Mouse (Mus musculus): ENCODE results near the gene Il25. TPM values are rescaled to one million over a fixed set of nuclear protein-coding genes. Genes with fewer than 3 reads are reported as not detected.
"Not testable (repeated sequence)": the region's sequence is repeated elsewhere in the genome, so short reads cannot be mapped to it uniquely, and the experiment has no call there.

Gene Il25
- polyA plus RNA-seq, 1 experiment from 2014 or later, result not detected

DNA sequence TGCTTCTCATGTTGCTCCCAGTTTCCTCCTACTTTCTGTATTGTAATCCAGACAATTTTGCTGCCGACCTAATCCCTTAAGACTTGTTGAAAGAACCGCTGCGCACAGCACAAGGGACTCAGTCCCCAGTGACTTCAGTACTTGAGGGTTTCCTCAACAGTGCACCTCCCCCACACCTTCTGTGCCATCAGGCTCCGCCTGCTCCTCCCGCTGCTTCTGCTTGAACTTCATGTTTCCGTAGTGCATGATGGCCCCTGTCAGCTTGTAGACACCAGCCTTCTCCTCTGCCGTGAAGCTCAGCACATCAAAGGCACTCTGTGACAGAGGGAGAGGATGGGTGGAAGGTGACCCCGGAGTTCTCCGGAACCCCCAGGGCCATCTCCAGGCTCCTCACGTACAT is 28.3 kb downstream of the Il25 start:
- H3K27ac ChIP-seq, result no peak overlapping the region
- no peak overlapping the region for H3K9ac ChIP-seq
- H3K27me3 ChIP-seq, result no peaks in the 10 kb centered on the region
- H3K36me3 ChIP-seq, result no peaks in the 10 kb centered on the region
- no peaks in the 10 kb centered on the region for H3K9me3 ChIP-seq (replicated peaks)
- no peak overlapping the region for H3K4me3 ChIP-seq (replicated peaks)
- no peak overlapping the region for H3K4me2 ChIP-seq
- no peaks in the 10 kb centered on the region for H3K4me1 ChIP-seq
- ATAC-seq (replicated peaks; ENCODE audit: low FRiP score), result no peak
- WGBS, result 69% methylated on average over 10 of the region's 10 CpGs

DNA sequence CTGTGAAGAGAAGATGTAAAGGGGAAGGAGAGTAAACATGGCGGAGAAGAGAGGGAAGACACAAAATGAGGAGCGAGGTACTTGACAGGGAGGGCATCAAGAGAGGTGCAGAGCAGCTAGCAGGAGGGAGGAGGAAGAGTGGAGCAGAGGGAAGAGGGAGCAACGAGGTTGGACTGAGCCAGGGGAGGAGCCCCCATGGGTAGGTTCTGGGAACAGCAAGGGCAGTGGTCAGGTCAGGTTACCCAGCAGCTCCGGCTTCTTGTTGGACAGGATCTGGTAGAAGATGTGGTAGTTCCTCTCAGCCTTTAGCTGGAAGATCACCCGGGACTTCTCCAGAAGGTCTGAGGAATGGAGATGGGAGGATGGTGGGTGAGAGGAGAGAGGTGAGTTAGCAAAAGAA is 29.0 kb downstream of the Il25 start:
- no peak overlapping the region for H3K9ac ChIP-seq
- H3K4me3 ChIP-seq (replicated peaks), result no peak overlapping the region
- no peak overlapping the region for H3K27ac ChIP-seq
- no peak overlapping the region for H3K4me2 ChIP-seq
- H3K36me3 ChIP-seq, result no peaks in the 10 kb centered on the region
- no peak for ATAC-seq (replicated peaks; ENCODE audit: low FRiP score)
- H3K27me3 ChIP-seq, result no peaks in the 10 kb centered on the region
- no peaks in the 10 kb centered on the region for H3K4me1 ChIP-seq
- no peaks in the 10 kb centered on the region for H3K9me3 ChIP-seq (replicated peaks)
- WGBS, result 75% methylated on average over 5 of the region's 5 CpGs

DNA sequence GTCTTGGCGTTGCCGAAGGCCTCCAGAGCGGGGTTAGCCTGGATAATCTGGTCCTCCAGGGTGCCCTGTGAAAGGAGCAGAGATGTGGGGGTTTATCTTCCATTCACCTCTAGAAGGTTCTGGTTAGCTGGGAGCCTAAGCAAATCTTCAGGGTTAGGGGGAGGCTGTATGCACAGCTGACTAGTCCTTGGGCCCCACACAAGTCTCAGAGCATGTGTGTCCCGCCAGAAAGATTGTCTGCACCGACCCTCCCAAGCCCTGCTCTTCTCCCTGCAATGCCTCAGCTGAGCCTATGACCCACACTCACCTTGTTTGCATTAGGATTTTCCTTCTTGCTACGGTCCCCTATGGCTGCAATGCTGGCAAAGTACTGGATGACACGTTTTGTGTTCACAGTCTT is 30.2 kb downstream of the Il25 start:
- Histone ChIP-seq H3K9me3 (replicated peaks) (no peaks in the 10 kb centered on the region), H3K4me1 (0 out of 2 replicates have a peak, but pooled peaks cover 3% of the 10 kb centered on the region), H3K27ac (no peak overlapping the region), H3K36me3 (no peaks in the 10 kb centered on the region), H3K4me2 (no peak overlapping the region), H3K4me3 (replicated peaks) (no peak overlapping the region), H3K9ac (no peak overlapping the region), H3K27me3 (no peaks in the 10 kb centered on the region)
- WGBS, result 89% methylated on average over 7 of the region's 7 CpGs
- ATAC-seq (replicated peaks; ENCODE audit: low FRiP score), result no peak

DNA sequence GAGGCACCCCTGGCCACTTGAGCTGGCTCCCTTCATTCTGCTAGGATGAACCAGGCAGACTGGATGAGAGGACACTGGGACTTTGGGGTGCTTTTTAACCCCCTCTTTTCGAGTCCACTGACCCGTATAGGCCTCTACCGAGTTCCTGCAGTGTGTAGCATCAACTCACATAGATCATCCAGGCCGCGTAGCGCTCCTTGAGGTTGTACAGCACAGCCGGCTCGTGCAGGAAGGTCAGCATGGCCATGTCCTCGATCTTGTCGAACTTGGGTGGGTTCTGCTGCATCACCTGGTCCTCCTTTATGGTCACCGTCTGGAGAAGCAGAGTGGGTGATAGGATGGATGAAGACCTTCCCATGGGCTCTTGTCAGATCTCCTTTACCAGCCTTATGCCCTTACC is 31.2 kb downstream of the Il25 start:
- H3K9ac ChIP-seq, result no peak overlapping the region
- WGBS, result 88% methylated on average over 11 of the region's 11 CpGs
- H3K9me3 ChIP-seq (replicated peaks), result no peaks in the 10 kb centered on the region
- no peaks in the 10 kb centered on the region for H3K36me3 ChIP-seq
- no peaks in the 10 kb centered on the region for H3K27me3 ChIP-seq
- no peak for ATAC-seq (replicated peaks; ENCODE audit: low FRiP score)
- H3K4me2 ChIP-seq, result no peak overlapping the region
- 0 out of 2 replicates have a peak, but pooled peaks cover 4% of the 10 kb centered on the region for H3K4me1 ChIP-seq
- no peak overlapping the region for H3K27ac ChIP-seq
- H3K4me3 ChIP-seq (replicated peaks), result no peak overlapping the region

DNA sequence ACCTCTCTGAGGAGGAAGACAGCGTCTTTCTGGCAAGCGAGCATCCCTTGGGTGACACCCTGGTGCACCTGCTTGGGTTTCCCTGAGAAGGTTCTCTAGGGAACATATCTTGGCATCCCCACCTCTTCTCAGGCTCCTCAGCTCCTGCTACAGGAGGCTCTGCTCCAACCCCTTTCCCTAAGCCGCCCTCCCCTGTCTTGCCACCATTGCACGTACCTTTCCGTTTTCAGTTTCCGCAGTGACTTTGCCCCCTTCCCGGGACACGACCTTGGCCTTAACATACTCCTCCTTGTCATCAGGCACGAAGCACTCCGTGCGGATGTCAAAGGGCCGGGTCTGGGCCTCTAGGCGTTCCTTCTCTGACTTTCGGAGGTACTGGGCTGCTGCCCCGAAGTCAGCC is 32.5 kb downstream of the Il25 start:
- WGBS, result 76% methylated on average over 15 of the region's 15 CpGs
- H3K4me2 ChIP-seq, result no peak overlapping the region
- no peaks in the 10 kb centered on the region for H3K27me3 ChIP-seq
- H3K4me1 ChIP-seq, result 0 out of 2 replicates have a peak, but pooled peaks cover 4% of the 10 kb centered on the region
- no peaks in the 10 kb centered on the region for H3K36me3 ChIP-seq
- H3K27ac ChIP-seq, result no peak overlapping the region
- H3K9me3 ChIP-seq (replicated peaks), result no peaks in the 10 kb centered on the region
- no peak overlapping the region for H3K4me3 ChIP-seq (replicated peaks)
- no peak for ATAC-seq (replicated peaks; ENCODE audit: low FRiP score)
- H3K9ac ChIP-seq, result no peak overlapping the region

DNA sequence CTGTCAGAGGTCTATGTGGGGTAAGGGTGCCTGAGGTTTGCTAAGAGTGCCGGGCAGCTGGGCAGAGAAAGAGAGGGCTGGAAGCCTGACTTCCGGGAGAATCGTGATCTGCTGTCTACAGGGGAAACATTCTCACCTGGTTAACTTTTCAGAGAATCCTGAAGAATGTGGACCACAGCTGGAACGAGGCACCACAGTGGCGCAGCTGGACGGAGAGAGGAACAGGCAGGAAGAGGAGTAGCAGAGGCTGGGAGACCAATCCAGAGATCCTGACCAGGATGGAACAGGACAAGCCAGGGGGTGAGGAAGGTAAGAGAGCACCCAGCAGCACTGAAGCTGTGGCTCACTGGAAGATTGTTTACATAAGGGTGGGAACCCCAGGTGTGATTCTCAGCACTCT is 33.1 kb downstream of the Il25 start:
- no peaks in the 10 kb centered on the region for H3K9me3 ChIP-seq (replicated peaks)
- WGBS, result 71% methylated on average over 6 of the region's 6 CpGs
- H3K27ac ChIP-seq, result no peak overlapping the region
- no peaks in the 10 kb centered on the region for H3K27me3 ChIP-seq
- H3K36me3 ChIP-seq, result no peaks in the 10 kb centered on the region
- H3K9ac ChIP-seq, result no peak overlapping the region
- ATAC-seq (replicated peaks; ENCODE audit: low FRiP score), result no peak
- 0 out of 2 replicates have a peak, but pooled peaks cover 4% of the 10 kb centered on the region for H3K4me1 ChIP-seq
- H3K4me3 ChIP-seq (replicated peaks), result no peak overlapping the region
- no peak overlapping the region for H3K4me2 ChIP-seq

DNA sequence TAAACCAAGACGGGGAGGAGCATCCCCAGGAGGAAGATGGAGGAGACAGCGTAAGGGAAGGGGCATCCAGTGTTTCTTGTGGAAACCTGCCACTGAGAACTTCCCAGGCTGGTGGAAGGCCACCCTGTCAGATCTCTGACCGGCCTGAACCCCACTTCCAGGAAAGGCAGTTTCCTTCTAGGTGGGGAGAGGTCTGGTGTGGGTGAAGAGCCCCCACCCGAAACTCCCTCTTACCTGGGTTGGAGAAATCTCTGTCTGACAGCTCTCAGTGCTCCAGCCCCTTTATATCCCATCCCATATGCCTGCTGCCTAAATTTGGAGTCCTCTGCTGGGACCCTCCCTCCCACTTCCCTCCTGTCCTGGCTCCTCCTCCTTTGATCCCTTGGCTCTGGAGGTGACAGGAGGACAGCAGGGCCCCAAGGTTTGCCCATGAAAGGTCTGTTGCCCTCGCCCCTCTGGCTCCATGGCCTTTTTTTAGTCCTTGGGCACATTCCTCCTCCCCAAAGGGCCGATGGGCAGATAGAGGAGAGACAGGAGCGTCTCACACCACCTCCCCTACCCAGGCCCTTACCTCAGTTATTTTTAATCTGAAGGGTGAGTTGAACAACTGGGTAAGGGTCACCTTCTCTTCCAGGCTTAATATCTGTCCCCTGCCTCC is 34.0 kb downstream of the Il25 start, which contains the start of gene Myh6:
Gene Myh6, minus strand, starts transcription at position 608 of the 658 bp plus-strand sequence.
- no peaks in the 10 kb centered on the region for H3K9me3 ChIP-seq (replicated peaks)
- H3K9ac ChIP-seq, result no peak within 1 kb of the TSS
- H3K36me3 ChIP-seq, result no peaks in the 10 kb centered on the region
- ATAC-seq (replicated peaks; ENCODE audit: low FRiP score), result no peak
- no peaks in the 10 kb centered on the region for H3K27me3 ChIP-seq
- no peak within 1 kb of the TSS for H3K4me3 ChIP-seq (replicated peaks)
- WGBS, result 61% methylated on average over 7 of the region's 7 CpGs
- no peak within 1 kb of the TSS for H3K4me2 ChIP-seq
- H3K27ac ChIP-seq, result no peak within 1 kb of the TSS
- H3K4me1 ChIP-seq, result 0 out of 2 replicates have a peak, but pooled peaks cover 4% of the 10 kb centered on the region

DNA sequence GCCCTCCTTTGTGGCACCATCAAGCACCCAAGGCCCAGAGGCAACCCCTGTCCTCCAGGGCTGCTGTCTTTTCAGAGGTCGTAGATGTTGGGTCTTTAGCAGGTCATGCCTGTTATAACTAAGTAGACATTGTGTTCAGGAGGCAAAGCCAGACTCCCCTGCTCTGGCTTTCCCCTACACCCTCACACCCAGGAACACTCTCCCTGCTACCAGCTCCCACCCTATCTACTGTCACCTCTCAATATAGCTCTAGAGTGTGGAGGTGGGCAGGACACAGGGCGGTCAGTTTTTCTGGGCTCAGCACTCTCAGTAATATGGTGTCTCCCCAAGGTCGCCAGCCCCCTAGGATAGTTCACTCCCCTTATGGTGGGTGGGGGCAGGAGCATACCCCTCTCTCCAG is 35.4 kb downstream of the Il25 start:
- Histone ChIP-seq H3K9ac (no peak overlapping the region), H3K36me3 (no peaks in the 10 kb centered on the region), H3K9me3 (replicated peaks) (no peaks in the 10 kb centered on the region), H3K27ac (no peak overlapping the region), H3K27me3 (no peaks in the 10 kb centered on the region), H3K4me1 (0 out of 2 replicates have a peak, but pooled peaks cover 4% of the 10 kb centered on the region), H3K4me2 (no peak overlapping the region), H3K4me3 (replicated peaks) (no peak overlapping the region)
- 88% methylated on average over 3 of the region's 3 CpGs for WGBS
- ATAC-seq (replicated peaks; ENCODE audit: low FRiP score), result no peak

DNA sequence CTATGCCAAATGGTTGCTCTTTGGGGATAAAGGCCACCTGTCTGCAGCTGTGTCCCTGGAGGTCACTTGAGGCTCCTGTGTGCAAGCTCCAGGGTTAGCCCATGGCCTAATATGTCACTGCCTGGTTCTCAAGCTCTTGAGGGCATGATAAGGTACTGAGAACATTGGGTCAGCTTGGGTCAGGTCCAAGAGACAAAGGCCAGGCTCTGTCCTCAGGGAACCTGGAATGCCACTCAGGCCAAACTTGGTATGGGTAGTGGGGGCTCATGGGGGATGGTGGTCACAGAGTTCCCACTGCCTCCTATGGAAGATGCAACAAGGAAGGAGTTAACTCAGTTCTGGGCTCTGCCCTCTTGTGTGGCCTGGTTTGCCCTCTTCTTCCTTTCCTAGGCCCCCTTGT is 35.8 kb downstream of the Il25 start:
- H3K9me3 ChIP-seq (replicated peaks), result no peaks in the 10 kb centered on the region
- no peaks in the 10 kb centered on the region for H3K27me3 ChIP-seq
- no peak overlapping the region for H3K4me3 ChIP-seq (replicated peaks)
- no peak overlapping the region for H3K4me2 ChIP-seq
- no peak overlapping the region for H3K27ac ChIP-seq
- no peaks in the 10 kb centered on the region for H3K36me3 ChIP-seq
- H3K9ac ChIP-seq, result no peak overlapping the region
- H3K4me1 ChIP-seq, result 0 out of 2 replicates have a peak, but pooled peaks cover 4% of the 10 kb centered on the region
- no peak for ATAC-seq (replicated peaks; ENCODE audit: low FRiP score)

DNA sequence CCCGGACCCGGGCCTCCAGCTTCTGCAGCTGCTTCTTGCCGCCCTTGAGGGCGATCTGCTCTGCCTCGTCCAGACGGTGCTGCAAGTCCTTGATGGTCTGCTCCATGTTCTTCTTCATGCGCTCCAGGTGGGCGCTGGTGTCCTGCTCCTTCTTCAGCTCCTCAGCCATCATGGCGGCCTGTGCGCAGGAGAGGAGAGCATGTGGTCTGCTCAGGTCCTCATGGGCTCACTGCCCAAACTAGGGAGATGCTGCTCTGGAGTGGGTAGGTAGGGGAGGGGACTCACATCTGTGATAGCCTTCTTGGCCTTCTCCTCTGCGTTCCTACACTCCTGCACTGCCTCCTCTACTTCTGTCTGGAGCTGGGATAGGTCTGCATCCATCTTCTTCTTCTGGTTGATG is 40.3 kb downstream of the Il25 start:
- WGBS, result 94% methylated on average over 10 of the region's 11 CpGs
- H3K4me2 ChIP-seq; H3K4me3 ChIP-seq (replicated peaks); H3K9ac ChIP-seq; H3K27me3 ChIP-seq; ATAC-seq (replicated peaks; ENCODE audit: low FRiP score); H3K9me3 ChIP-seq (replicated peaks); H3K4me1 ChIP-seq; H3K36me3 ChIP-seq; H3K27ac ChIP-seq: not testable (repeated sequence)

DNA sequence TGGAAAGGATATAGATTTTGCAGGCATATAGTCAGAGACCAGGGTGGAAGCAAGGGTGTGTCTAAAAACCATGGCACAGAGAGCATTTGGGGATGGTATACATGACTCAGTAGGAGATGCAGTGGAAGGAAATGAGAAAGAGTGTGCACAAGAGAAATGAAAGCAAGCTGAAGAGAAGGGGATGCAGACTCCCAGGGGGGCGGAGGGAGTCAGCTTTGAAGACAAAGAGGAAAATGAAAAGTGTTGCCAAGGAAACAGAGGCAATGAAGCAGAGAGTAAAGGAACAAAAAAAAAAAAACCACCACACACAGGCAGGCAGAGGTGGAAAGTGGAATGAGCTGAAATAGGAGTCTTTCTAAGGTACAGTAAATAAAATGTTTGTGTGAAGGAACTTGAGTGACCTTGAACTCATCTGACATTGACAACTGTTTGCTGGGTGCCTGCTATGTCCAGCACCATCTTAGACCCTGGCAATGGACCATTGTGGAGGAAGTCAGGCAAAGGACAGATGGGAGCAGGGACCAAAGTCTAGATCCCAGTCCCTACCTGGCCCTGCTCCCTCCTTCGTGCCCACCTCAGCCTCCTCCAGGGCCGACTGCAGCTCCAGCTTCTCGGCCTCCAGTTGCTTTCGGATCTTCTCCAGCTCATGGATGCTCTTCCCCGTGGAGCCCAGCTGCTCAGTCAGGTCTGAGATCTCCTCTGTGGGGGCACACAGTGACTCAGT is 41.7 kb downstream of the Il25 start:
- no peak overlapping the region for H3K4me3 ChIP-seq (replicated peaks)
- H3K9me3 ChIP-seq (replicated peaks), result no peaks in the 10 kb centered on the region
- H3K36me3 ChIP-seq, result no peaks in the 10 kb centered on the region
- no peak for ATAC-seq (replicated peaks; ENCODE audit: low FRiP score)
- peaks cover 4% of the 10 kb centered on the region; the same call in 1 of the 2 replicates for H3K4me1 ChIP-seq
- no peak overlapping the region for H3K4me2 ChIP-seq
- H3K9ac ChIP-seq, result no peak overlapping the region
- H3K27ac ChIP-seq, result no peak overlapping the region
- H3K27me3 ChIP-seq, result no peaks in the 10 kb centered on the region
- WGBS, result 80% methylated on average over 6 of the region's 6 CpGs

DNA sequence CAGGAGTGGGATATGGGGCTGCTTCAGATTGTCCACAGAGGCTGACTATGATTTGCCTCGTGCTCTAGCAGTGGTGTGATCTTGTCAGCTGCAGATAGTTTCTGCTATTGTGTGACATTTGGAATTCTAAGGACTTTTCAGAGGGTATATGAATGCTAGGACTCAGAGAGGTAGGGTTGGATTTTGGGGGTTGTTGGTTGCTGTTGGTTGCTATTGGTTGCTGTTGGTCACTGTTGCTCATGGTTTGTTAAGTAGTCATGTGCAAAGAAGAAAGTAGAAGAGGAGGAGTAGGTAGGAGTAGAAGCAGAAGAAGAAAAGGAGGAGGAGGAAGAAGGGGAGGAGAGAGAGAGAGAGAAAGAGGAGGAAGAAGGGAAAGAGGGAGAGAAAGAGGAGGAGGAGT is 44.1 kb downstream of the Il25 start, which contains the start of gene Gm17428:
Gene Gm17428, plus strand, starts transcription at position 301 of the 400 bp plus-strand sequence.
- no peaks in the 10 kb centered on the region for H3K9me3 ChIP-seq (replicated peaks)
- 67% methylated on average over 1 of the region's 1 CpGs for WGBS
- no peak within 1 kb of the TSS for H3K27ac ChIP-seq
- H3K4me1 ChIP-seq, result peaks cover 4% of the 10 kb centered on the region; the same call in 1 of the 2 replicates
- no peaks in the 10 kb centered on the region for H3K36me3 ChIP-seq
- no peak within 1 kb of the TSS for H3K9ac ChIP-seq
- no peak for ATAC-seq (replicated peaks; ENCODE audit: low FRiP score)
- no peak within 1 kb of the TSS for H3K4me3 ChIP-seq (replicated peaks)
- H3K4me2 ChIP-seq, result no peak within 1 kb of the TSS
- no peaks in the 10 kb centered on the region for H3K27me3 ChIP-seq
